Mouse (Mus musculus) forebrain, embryonic 14.5 days (tissue): Measurements from ENCODE around the gene 5730596B20Rik. TPM values are rescaled to one million over a fixed set of nuclear protein-coding genes. Genes with fewer than 3 reads are reported as not detected.
A peak's percentile ranks its signal among the peaks of the same experiment; 100 is the strongest.

Experiments
- ATAC-seq: fragments of 200-750 bp; cut with Nextera tagmentation; 2 replicates; pipeline ENCODE4 v1.8.0; 2017; ENCODE audit warnings: mild to moderate bottlenecking, moderate library complexity
- DNase-seq: peaks from one replicate; pipeline ENCODE4 v3.0.0-alpha.2; 2015; ENCODE audit warnings: low spot score
- H3K27ac ChIP-seq: fragments of 300-500 bp; sonication (generic); 2 replicates; pipeline ENCODE4 v1.5.1; 2014; ENCODE audit warnings: low read depth, mild to moderate bottlenecking, control low read depth, low read length, moderate library complexity
- H3K27me3 ChIP-seq: fragments of 300-500 bp; sonication (generic); replicated peaks from 2 replicates; pipeline ENCODE4 v1.6.1; 2014; ENCODE audit warnings: low read length, control low read depth, mixed read lengths; ENCODE audit not compliant: control insufficient read depth, insufficient read depth
- H3K36me3 ChIP-seq: fragments of 300-500 bp; sonication (generic); 2 replicates; pipeline ENCODE4 v1.6.1; 2014; ENCODE audit warnings: low read length, control low read depth; ENCODE audit not compliant: control insufficient read depth, insufficient read depth
- H3K4me1 ChIP-seq: fragments of 300-500 bp; sonication (generic); 2 replicates; pipeline ENCODE4 v1.6.1; 2014; ENCODE audit warnings: antibody characterized with exemption, low read length, control low read depth; ENCODE audit not compliant: control insufficient read depth, insufficient read depth
- H3K4me2 ChIP-seq: fragments of 300-500 bp; sonication (generic); 2 replicates; pipeline ENCODE4 v1.6.1; 2014; ENCODE audit warnings: mild to moderate bottlenecking, control low read depth, low read length
- H3K4me3 ChIP-seq: fragments of 300-500 bp; sonication (generic); 2 replicates; pipeline ENCODE4 v1.5.1; 2014; ENCODE audit warnings: low read depth, low read length, control low read depth
- H3K9ac ChIP-seq: fragments of 300-500 bp; sonication (generic); 2 replicates; pipeline ENCODE4 v1.6.1; 2014; ENCODE audit warnings: mild to moderate bottlenecking, low read length, control low read depth, moderate library complexity
- H3K9me3 ChIP-seq: fragments of 300-500 bp; sonication (generic); replicated peaks from 2 replicates; pipeline ENCODE4 v1.6.1; 2016; ENCODE audit warnings: low read length, control low read depth, mixed read lengths; ENCODE audit not compliant: control insufficient read depth
- WGBS: fragments of 180-500 bp; shearing (Covaris S2); extraction: QIAGEN DNeasy Blood & Tissue Kit; methylation state at CpG from one replicate; pipeline ENCODE4 v1.1.7; 2014; 5-methylcytosine and 5-hydroxymethylcytosine counted together
- polyA plus RNA-seq: library from polyadenylated mRNA; unstranded; fragments of >200 nt; fragmentation: Nextera tagmentation; extraction: Ambion mirVana; gene quantifications from 2 replicates; pipeline ENCODE4 v1.2.1, GENCODE M21; 2014

Gene 5730596B20Rik
- polyA plus RNA-seq, 1 experiment from 2014 or later, result not detected

- Histone ChIP-seq H3K9ac (no peak overlapping the region), H3K9me3 (no peaks in the 10 kb centered on the region), H3K27me3 (peaks cover 92% of the 10 kb centered on the region), H3K4me3 (no peak overlapping the region), H3K27ac (no peak overlapping the region), H3K4me1 (no peaks in the 10 kb centered on the region), H3K4me2 (no peak overlapping the region), H3K36me3 (no peaks in the 10 kb centered on the region)
- DNase-seq (no peak), ATAC-seq (no peak)
- under 1% methylated on average over 28 of the region's 28 CpGs for WGBS
These were observed 11.6 kb upstream of the 5730596B20Rik start for GRCm38 (mm10) chr6:52165441-52166370.

- no peak for ATAC-seq
- H3K27ac ChIP-seq, result no peak overlapping the region
- H3K4me1 ChIP-seq, result no peaks in the 10 kb centered on the region
- H3K9me3 ChIP-seq, result no peaks in the 10 kb centered on the region
- no peak overlapping the region for H3K4me3 ChIP-seq
- H3K9ac ChIP-seq, result no peak overlapping the region
- H3K27me3 ChIP-seq, result peaks cover 95% of the 10 kb centered on the region
- H3K4me2 ChIP-seq, result no peak overlapping the region
- no peaks in the 10 kb centered on the region for H3K36me3 ChIP-seq
- 3% methylated on average over 4 of the region's 4 CpGs for WGBS
- DNase-seq, result no peak
These were observed 10.7 kb upstream of the 5730596B20Rik start for GRCm38 (mm10) chr6:52166431-52167077.

GRCm38 (mm10) chr6:52167176-52167575 lies 10.1 kb upstream of the 5730596B20Rik start:
- no peak for DNase-seq
- H3K4me2 ChIP-seq, result no peak overlapping the region
- peaks cover 95% of the 10 kb centered on the region for H3K27me3 ChIP-seq
- WGBS, result 3% methylated on average over 1 of the region's 1 CpGs
- no peak for ATAC-seq
- H3K9ac ChIP-seq, result no peak overlapping the region
- H3K4me3 ChIP-seq, result no peak overlapping the region
- no peak overlapping the region for H3K27ac ChIP-seq
- H3K9me3 ChIP-seq, result no peaks in the 10 kb centered on the region
- no peaks in the 10 kb centered on the region for H3K4me1 ChIP-seq
- no peaks in the 10 kb centered on the region for H3K36me3 ChIP-seq

- DNase-seq, result no peak
These were observed 9.5 kb upstream of the 5730596B20Rik start for GRCm38 (mm10) chr6:52167736-52168161.

GRCm38 (mm10) chr6:52168191-52169055 lies 8.9 kb upstream of the 5730596B20Rik start:
- no peak overlapping the region for H3K27ac ChIP-seq
- no peak overlapping the region for H3K4me2 ChIP-seq
- no peak overlapping the region for H3K9ac ChIP-seq
- no peaks in the 10 kb centered on the region for H3K9me3 ChIP-seq
- H3K4me1 ChIP-seq, result no peaks in the 10 kb centered on the region
- H3K4me3 ChIP-seq, result no peak overlapping the region
- ATAC-seq, result no peak
- WGBS, result 1% methylated on average over 42 of the region's 42 CpGs
- H3K27me3 ChIP-seq, result peaks cover 96% of the 10 kb centered on the region
- peak; percentile 49 for DNase-seq
- H3K36me3 ChIP-seq, result no peaks in the 10 kb centered on the region

More at GRCm38 (mm10) chr6:52167736-52168161, 9.5 kb upstream of the 5730596B20Rik start:
- no peak overlapping the region for H3K9ac ChIP-seq
- no peaks in the 10 kb centered on the region for H3K4me1 ChIP-seq
- H3K9me3 ChIP-seq, result no peaks in the 10 kb centered on the region
- H3K4me2 ChIP-seq, result no peak overlapping the region
- no peak overlapping the region for H3K4me3 ChIP-seq
- H3K36me3 ChIP-seq, result no peaks in the 10 kb centered on the region
- peaks cover 96% of the 10 kb centered on the region for H3K27me3 ChIP-seq
- H3K27ac ChIP-seq, result no peak overlapping the region
- ATAC-seq, result no peak
- WGBS, result under 1% methylated on average over 14 of the region's 14 CpGs

GRCm38 (mm10) chr6:52169499-52170165 lies 7.7 kb upstream of the 5730596B20Rik start:
- H3K4me1 ChIP-seq, result no peaks in the 10 kb centered on the region
- ATAC-seq (no peak), DNase-seq (no peak)
- no peaks in the 10 kb centered on the region for H3K36me3 ChIP-seq
- H3K4me3 ChIP-seq, result no peak overlapping the region
- no peak overlapping the region for H3K4me2 ChIP-seq
- H3K9ac ChIP-seq, result no peak overlapping the region
- peaks cover 96% of the 10 kb centered on the region for H3K27me3 ChIP-seq
- H3K9me3 ChIP-seq, result no peaks in the 10 kb centered on the region
- WGBS, result 3% methylated on average over 16 of the region's 16 CpGs
- no peak overlapping the region for H3K27ac ChIP-seq

- DNase-seq, result no peak
- peaks cover 96% of the 10 kb centered on the region for H3K27me3 ChIP-seq
- WGBS, result under 1% methylated on average over 40 of the region's 40 CpGs
These were observed 7.0 kb upstream of the 5730596B20Rik start for GRCm38 (mm10) chr6:52170166-52170897.

GRCm38 (mm10) chr6:52170898-52171223 lies 6.4 kb upstream of the 5730596B20Rik start:
- Histone ChIP-seq H3K4me3 (no peak overlapping the region), H3K36me3 (no peaks in the 10 kb centered on the region), H3K9ac (no peak overlapping the region), H3K9me3 (no peaks in the 10 kb centered on the region), H3K4me1 (no peaks in the 10 kb centered on the region), H3K27ac (no peak overlapping the region), H3K4me2 (no peak overlapping the region), H3K27me3 (peaks cover 96% of the 10 kb centered on the region)
- 2% methylated on average over 5 of the region's 5 CpGs for WGBS
- no peak for ATAC-seq
- no peak for DNase-seq

More at GRCm38 (mm10) chr6:52170166-52170897, 7.0 kb upstream of the 5730596B20Rik start:
- no peak for ATAC-seq
- H3K4me3 ChIP-seq, result no peak overlapping the region
- H3K27ac ChIP-seq, result no peak overlapping the region
- H3K4me2 ChIP-seq, result no peak overlapping the region
- no peaks in the 10 kb centered on the region for H3K36me3 ChIP-seq
- no peaks in the 10 kb centered on the region for H3K4me1 ChIP-seq
- no peaks in the 10 kb centered on the region for H3K9me3 ChIP-seq
- H3K9ac ChIP-seq, result no peak overlapping the region
